Mouse (Mus musculus) cerebellum, adult 11 months (tissue): ENCODE measurements around the gene Arl14.
"Not testable (repeated sequence)": the region's sequence is repeated elsewhere in the genome, so short reads cannot be mapped to it uniquely, and the experiment has no call there.

ENCODE experiments used
- DNase-seq: peaks from one replicate; pipeline ENCODE4 v3.0.0; 2022

Gene Arl14

GRCm38 (mm10) chr3:69214566-69214965 lies 7.7 kb upstream of the Arl14 start:
- DNase-seq = no peak

- no peak for DNase-seq
These were observed 282 bp downstream of the Arl14 start for GRCm38 (mm10) chr3:69222502-69222900.

GRCm38 (mm10) chr3:69222987-69223386 lies 768 bp downstream of the Arl14 start:
- no peak for DNase-seq

- no peak for DNase-seq
These were observed 1.4 kb downstream of the Arl14 start for GRCm38 (mm10) chr3:69223666-69224065.

GRCm38 (mm10) chr3:69225019-69225418 lies 2.8 kb downstream of the Arl14 start:
- no peak for DNase-seq

- no peak for DNase-seq
These were observed 4.3 kb downstream of the Arl14 start for GRCm38 (mm10) chr3:69226496-69226895.

GRCm38 (mm10) chr3:69228002-69228401 lies 5.8 kb downstream of the Arl14 start:
- no peak for DNase-seq

- DNase-seq = no peak
These were observed 9.4 kb downstream of the Arl14 start for GRCm38 (mm10) chr3:69231522-69232138.

- not testable (repeated sequence) for DNase-seq
These were observed 11.5 kb downstream of the Arl14 start for GRCm38 (mm10) chr3:69233552-69234189.

- no peak for DNase-seq
These were observed 12.3 kb downstream of the Arl14 start for GRCm38 (mm10) chr3:69234525-69234924.

- no peak for DNase-seq
These were observed 13.6 kb downstream of the Arl14 start for GRCm38 (mm10) chr3:69235806-69236205.

GRCm38 (mm10) chr3:69236491-69236890 lies 14.3 kb downstream of the Arl14 start:
- DNase-seq = no peak

- DNase-seq = peak; percentile 44
These were observed 16.1 kb downstream of the Arl14 start for GRCm38 (mm10) chr3:69238141-69238851.

GRCm38 (mm10) chr3:69239246-69239645 lies 17.0 kb downstream of the Arl14 start:
- no peak for DNase-seq

GRCm38 (mm10) chr3:69241020-69241419 lies 18.8 kb downstream of the Arl14 start:
- no peak for DNase-seq

GRCm38 (mm10) chr3:69253096-69253866 lies 31.1 kb downstream of the Arl14 start:
- DNase-seq = no peak

GRCm38 (mm10) chr3:69254676-69255075 lies 32.5 kb downstream of the Arl14 start:
- DNase-seq = no peak

- peak; percentile 37 for DNase-seq
These were observed 35.0 kb downstream of the Arl14 start for GRCm38 (mm10) chr3:69257049-69257699.

- no peak for DNase-seq
These were observed 40.9 kb downstream of the Arl14 start for GRCm38 (mm10) chr3:69263010-69263643.

GRCm38 (mm10) chr3:69264299-69264698 lies 42.1 kb downstream of the Arl14 start:
- not testable (repeated sequence) for DNase-seq

- no peak for DNase-seq
These were observed 49.6 kb downstream of the Arl14 start for GRCm38 (mm10) chr3:69271812-69272211.
